Mouse (Mus musculus) lung, postnatal 14 days (tissue): ENCODE data around the gene Prnp.
A peak's percentile ranks its signal among the peaks of the same experiment; 100 is the strongest.

Experiments
- DNase-seq: peaks from one replicate; pipeline ENCODE4 v3.0.0; 2021

Prnp gene

DNA sequence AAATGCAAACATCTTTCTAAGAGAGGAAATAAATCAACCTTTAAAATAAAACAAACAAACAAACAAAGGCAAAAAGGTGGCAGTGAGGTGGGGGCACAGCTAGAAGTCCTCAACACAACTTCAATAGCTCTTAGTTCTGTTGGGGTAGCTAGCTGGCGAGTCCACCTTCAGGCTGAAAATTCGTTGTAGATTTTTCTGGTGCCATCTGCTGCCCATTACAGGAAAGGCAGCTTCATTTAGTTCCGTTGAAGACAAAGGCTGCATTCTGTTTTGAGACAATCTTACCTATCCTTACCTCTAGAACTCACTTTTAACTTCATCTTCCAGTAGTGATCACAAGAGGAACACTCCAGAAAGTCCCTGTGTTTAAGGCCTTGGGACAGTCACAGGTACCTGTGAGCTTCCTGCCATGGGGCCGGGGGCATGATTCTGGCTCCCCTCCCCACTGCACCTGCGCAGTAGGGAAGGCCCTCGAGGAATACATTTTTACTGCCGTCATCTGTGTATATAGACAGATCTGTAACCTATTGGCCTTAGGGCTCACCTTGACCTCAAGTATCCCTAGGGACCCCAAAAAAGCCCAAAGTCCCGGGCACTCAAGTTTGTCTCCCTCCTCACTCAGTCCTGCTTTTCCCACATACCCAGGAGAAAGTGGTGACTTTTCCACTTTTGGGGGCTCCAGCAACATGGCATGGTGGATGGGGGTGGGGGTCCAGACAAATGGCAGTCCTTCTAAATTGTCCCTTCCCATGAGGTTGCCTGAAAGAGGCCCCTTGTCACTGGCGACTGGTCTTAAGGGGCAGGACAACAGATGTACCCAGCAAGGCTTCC is 40.3 kb downstream of the Prnp start:
- peak; percentile 69 for DNase-seq

- DNase-seq = no peak
These were observed 40.9 kb downstream of the Prnp start, which contains the start of gene Prnd for GRCm38 (mm10) chr2:131950598-131951095. Gene Prnd, plus strand, starts transcription at chr2:131950861.

DNA sequence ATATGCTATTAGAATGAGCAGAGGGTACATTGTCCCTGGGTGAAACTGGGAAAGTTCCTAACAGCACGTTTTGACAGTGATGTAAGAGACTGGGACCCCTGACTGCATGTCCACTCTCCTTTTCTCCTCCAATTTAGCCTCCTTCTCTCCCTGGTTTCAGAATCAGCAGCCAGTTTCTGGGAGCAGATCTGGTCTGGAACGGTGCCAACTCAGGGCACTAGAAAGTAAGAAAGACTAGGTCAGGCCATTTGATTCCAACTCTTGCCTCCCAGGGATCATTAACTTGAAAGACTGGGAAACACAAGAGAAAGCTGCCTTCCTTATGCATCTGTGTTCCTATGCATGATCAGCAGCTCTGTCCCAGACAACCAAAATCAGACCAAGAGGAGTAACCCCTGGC is 42.7 kb downstream of the Prnp start:
- DNase-seq = no peak

GRCm38 (mm10) chr2:131952961-131953538 is 43.3 kb downstream of the Prnp start:
- DNase-seq = peak; percentile 9

DNA sequence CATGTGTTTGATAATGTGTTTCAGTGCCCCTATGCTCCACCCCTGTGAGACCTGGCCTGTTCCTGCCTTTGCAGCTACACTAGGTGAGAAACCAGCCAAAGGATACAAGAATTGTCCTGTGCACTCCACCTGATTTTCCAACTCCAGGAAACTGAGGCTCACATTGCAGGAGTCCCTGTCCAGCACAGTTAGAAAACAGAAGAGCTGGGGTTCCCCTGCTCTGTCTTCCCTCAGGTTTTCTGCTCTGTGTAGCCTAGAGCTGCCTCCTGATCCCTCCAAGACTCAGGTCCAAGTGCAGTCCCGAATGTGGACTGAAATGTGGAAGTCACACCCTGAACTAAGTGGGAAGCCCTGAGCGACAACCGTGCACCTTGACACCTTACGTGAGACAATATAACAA is 44.0 kb downstream of the Prnp start:
- no peak for DNase-seq

- peak; percentile 27 for DNase-seq
These were observed 45.1 kb downstream of the Prnp start for GRCm38 (mm10) chr2:131954835-131955234.

DNA sequence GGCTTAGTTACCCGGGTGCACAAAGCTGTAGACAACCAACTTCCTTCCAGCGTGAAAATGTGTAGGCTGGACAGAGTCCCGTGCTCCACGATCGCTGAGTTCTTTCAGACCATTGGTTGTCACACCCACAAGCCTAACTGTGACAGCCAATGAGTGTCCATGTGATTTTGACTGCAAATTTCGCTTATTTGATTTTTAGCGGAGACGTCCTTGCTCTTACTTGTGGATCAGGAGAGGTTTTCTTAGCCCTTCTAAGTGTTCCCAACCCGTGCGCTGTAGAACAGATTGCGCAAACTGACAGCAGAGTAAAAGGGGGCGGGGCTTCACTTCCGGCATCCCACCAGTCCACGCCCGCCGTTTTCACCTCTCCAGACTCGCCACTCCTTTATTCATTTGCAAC is 45.5 kb downstream of the Prnp start:
- DNase-seq = peak; percentile 70

GRCm38 (mm10) chr2:131956336-131957256 is 46.9 kb downstream of the Prnp start:
- no peak for DNase-seq

DNA sequence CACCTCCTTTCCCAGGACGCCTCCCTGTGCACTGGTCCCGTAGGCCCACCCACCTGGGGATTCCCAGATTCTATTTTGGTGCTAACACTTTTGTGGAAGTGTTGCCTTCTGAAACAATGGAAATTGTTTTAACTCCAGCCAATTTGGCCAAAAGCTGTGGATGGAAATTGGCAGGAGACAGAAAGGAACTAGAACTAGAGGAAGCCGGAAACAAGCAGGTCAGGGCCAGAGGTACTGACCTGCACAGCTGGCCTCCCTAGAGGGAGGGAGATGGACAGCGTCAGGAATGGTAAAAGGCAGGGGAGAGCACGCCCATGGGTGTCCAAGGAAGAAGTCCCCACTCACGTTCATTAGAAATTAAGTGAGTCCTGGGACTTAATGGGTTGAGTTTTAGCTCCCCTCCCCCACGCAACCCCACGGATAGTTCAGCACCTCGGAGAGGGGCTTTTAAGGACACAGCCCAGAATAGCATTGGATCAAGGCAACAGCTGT is 48.0 kb downstream of the Prnp start:
- DNase-seq = no peak

- no peak for DNase-seq
These were observed 51.9 kb downstream of the Prnp start for GRCm38 (mm10) chr2:131961671-131962070.

- DNase-seq = no peak
These were observed 60.9 kb downstream of the Prnp start for GRCm38 (mm10) chr2:131970597-131970996.

- DNase-seq = no peak
These were observed 61.4 kb downstream of the Prnp start for GRCm38 (mm10) chr2:131971098-131971497.

DNA sequence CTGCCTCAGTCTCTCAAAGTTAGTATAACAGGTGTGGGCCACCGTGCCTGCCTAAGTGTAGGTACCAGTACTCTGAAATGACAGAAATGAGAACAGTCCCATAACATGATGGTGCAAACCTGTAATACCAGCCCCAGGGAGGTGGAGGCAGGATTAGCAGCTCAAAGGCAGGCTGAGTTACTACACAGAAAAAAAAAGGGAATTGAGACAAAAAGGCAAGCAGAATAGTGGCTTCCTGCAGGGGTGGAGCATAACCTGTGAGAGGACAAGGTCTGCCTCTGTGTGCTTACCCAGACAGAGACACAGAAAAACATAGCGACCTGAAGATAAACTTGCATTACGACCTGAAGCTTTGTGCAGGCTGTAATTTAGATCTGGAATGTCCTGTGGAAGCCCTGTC is 66.9 kb downstream of the Prnp start:
- no peak for DNase-seq

DNA sequence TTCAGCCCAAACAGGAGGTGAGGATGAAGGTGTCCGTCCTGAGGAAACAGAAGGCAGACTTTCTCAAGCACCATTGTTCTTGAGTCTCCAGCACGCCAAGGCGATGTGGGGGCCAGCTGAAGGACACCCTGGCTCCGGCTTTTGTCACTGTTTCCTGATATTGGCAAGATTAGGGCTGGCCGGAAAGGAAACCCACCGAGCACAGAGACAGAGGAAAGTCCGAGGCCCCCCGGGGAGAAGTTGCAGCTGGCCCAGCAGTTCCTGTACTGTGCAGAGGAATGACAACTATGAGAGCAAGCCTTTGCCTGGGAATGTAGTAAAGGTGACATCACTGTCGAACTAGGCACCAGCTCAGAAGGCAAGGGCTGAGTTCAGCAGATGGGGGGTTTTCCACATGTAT is 71.1 kb downstream of the Prnp start:
- DNase-seq = no peak

GRCm38 (mm10) chr2:131982546-131983196 is 72.9 kb downstream of the Prnp start:
- DNase-seq = peak; percentile 76

GRCm38 (mm10) chr2:131987950-131988349 is 78.2 kb downstream of the Prnp start:
- DNase-seq = no peak
